Mouse (Mus musculus) thymus, adult 2 months (tissue): ENCODE data around the gene Tmsb15b1.

Source experiments
- CTCF ChIP-seq: fragments of 200-500 bp; IDR thresholded peaks from 2 replicates; pipeline ENCODE4 v1.5.1; 2012; ENCODE audit warnings: mild to moderate bottlenecking, control low read depth, low read length, moderate library complexity, borderline replicate concordance; ENCODE audit not compliant: control insufficient read depth, poor library complexity, insufficient read depth; ENCODE audit errors: extremely low read depth
- POLR2A ChIP-seq: fragments of 200-500 bp; IDR thresholded peaks from 2 replicates; pipeline ENCODE4 v1.6.1; 2012; ENCODE audit warnings: mild to moderate bottlenecking, low read length, control low read depth, moderate library complexity; ENCODE audit not compliant: control insufficient read depth, poor library complexity, insufficient read depth; ENCODE audit errors: extremely low read depth

GRCm38 (mm10) chrX:137017668-137018067, 41.0 kb upstream of the Tmsb15b1 start:
- TF ChIP-seq POLR2A (no peak), CTCF (no peak)
